Mouse (Mus musculus) natural killer cell, adult 2 months (primary cell): ENCODE measurements around the gene Phc2.

ENCODE experiments used
- DNase-seq, 2 experiments: peaks; one replicate each; pipeline ENCODE4 v3.0.0; 2022; ENCODE audit warnings: low spot score in 2 of 2

Gene Phc2

DNA sequence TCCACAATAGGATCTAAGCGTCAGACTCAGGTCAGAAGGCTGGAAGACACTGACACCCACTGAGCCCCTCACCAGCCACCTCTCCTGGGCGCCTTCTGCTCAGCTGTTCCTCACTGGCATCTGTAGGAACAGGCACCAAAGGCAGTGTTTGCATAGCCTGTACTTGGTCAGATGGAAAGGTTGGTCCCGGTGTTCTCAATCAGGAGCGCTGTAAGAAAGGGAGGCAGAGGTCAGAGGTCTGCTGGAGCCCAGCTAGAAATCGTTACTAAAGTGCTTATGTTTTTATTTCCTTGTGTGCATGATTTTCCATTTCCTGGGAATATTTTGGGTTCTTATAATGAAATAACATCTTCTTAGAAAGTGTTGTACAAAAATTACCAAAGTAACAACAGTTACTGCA, 87.4 kb downstream of the Phc2 start:
- DNase-seq, result no peak

DNA sequence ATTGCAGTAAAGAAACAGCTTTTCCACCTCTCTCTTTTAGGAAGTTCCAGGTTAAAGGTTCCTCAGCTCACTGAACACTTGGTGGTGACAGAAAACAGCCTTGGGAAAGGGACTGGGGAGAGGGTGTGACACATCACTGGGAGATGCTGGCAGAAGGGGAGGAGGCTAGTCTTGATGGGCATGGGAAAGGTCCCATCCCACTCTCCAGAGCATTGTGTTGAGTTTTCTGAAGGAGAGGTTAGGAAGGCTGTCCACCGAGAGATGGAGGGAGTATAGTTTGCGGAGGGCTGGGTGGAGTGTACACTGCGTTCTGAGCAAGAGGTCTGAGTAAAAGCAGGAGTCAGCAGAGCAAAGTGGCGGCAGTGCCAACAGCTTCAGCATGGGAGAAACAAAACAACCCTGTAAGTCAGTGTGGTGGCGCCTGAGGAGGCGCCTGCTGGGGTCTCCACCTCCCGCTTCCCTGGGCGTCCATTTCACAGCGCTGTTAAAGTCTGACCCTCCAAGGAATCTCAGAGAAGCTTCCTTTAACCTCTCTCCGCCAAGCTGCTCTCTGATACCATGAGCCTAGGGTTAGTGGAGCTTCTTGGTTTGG, 88.0 kb downstream of the Phc2 start:
- no peak for DNase-seq

DNA sequence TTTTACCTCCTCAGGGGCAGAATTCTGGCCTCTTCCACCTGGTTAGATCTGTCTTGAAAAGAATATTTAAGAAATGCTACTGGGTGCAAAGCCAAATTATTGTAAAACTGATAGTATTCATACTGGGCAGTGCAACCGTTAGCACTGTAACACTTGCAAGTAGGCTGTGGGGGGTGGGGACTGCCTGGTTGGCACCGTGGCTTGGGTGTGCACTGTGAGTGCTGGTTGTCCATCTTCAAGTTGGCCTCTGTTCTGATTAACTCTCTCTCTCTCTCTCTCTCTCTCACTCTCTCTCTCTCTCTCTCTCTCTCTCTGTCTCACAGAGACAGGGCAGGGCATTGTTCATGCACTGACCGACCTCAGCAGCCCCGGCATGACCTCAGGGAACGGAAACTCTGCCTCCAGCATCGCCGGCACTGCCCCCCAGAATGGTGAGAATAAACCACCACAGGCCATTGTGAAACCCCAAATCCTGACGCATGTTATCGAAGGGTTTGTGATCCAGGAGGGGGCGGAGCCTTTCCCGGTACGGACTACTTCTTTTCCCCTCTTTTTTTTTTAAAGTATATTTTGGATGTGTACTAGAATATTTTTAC, 88.6 kb downstream of the Phc2 start:
- no peak for DNase-seq

DNA sequence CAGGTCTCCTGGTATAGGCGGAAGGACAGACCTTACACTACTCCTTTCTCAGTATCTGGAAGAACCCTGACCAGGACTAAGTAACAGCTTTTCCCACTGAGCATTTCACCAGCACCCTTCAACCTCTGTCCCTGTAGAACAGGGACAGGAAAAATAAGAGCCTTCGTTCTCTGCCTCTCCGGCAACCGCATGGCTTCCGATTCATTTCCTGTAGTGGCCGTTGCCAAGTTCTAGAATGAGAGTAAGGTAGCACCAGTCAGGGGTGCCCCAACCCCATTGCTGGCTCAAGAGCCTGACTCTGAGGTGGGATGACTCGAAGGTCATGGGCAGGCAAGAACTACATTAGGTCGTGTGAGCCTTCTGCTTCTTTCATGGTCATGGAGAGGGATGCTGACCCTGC, 90.7 kb downstream of the Phc2 start:
- no peak for DNase-seq

DNA sequence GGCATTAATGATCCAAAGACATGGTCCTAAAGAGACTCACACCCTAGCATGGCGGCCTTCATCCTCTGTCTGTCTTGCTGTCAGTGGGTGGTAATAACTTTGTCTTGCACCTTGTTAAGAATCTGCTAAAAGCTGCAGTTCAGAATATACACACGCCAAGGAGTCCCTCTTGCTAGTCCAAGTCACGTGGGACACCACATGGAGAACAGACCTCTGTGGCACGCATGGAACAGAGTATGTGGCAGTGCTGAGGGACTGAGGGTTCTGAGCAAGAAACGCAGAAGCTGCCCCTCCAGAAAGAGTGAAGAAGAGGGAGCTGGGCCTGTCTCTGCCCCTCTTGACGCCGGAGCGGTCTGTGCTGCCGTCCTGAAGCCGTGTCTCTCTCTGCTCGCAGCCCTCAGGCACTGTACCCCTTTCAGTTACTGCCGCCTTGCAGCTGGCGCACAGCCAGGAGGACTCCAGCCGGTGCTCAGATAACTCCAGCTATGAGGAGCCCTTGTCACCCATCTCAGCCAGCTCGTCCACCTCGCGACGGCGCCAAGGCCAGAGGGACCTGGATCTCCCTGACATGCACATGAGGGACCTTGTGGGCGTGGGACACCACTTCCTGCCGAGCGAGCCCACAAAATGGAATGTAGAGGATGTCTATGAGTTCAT, 93.2 kb downstream of the Phc2 start:
- DNase-seq, result no peak

DNA sequence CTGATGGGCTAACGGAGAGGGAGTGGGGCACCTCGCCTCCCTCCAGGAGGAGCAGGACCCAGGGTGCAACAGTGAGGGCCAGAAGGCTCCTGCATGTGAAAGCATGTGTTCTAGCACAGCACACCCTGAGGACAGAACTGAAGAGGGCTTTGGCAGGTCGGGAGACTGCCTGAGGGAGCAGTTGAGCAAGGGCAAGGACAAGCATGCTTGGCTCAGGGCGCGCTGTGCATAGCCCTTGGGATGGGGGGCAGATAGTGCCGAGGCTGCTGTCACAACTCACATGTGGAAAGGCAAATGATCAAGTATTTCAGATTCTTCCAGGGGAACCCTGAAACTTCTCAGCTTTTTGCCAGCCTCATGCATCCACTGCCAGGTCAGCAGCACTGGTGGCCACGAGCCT, 93.8 kb downstream of the Phc2 start:
- DNase-seq, result no peak

DNA sequence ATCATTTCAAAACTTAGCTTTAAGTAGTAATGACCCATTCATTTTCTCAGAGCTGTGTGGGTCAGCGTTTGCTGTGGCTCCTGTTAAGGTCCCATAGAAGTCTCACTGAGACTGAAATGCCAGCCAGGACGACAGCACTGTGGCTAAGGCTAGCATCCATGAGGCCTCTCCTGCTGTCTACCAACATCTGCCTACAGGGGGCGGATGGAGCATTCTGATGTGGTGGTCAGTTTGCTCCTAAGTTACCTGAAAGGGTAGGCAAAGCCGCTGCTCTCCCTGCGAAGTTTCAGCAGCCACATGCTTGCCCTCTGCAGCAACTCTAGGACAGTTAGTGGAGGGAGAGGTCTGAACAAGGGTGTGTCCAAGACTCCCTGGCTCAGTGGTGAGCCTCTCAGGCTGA, 96.5 kb downstream of the Phc2 start:
- no peak for DNase-seq

DNA sequence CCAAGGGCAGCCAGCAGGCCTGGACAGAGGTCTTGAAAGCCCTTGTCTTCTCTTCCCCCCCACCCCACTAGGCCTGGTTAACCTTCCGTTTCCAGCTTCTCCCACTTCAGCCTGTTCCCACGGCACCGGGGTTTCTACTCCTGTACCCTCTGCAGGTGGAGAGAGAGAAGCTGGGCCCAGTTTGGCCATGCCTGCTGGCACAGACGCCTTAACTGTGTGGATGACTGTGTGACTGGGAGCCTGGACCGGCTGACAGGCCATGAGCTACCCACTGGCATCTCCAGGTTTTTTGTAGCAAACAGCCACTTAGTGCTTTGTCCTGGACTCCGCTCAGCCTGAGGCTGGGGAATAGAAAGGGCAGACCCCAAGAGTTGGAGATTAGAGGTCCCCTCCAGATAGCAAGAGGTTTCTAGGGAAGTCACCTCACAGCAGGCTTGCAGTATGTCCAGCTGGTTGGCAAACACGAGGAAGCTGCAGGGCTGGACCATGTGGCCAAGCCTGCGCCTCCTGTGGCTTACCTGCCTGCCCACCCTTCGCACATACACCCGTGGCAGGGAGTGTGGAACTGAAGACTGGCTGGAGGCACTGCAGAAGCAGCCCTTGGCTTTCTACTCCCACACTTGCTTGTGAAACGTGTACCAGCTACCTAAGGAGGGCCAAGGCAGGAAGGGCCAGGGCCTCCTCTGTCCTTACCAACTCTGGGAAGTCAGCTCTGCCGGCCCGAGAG, 97.7 kb downstream of the Phc2 start:
- no peak for DNase-seq

DNA sequence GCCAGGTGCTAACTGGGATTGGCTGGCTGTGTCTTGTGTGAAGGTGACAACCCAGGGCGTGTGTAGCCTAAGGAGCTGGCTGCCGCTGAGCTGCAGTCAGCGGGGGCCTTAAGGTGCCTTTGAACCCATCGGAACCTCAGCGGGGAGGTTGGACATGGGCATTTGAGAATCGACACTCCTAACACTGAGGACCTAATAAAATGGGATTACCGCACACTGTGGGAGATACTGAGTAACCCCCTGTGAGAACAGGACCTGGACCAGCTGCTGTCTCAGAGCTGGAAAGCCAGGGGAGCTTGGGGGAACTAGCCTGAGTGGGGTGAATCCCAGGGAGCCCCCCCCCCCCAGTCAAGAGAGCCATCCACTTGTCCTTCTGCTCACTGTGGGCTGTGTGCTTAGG, 99.1 kb downstream of the Phc2 start:
- no peak for DNase-seq

DNA sequence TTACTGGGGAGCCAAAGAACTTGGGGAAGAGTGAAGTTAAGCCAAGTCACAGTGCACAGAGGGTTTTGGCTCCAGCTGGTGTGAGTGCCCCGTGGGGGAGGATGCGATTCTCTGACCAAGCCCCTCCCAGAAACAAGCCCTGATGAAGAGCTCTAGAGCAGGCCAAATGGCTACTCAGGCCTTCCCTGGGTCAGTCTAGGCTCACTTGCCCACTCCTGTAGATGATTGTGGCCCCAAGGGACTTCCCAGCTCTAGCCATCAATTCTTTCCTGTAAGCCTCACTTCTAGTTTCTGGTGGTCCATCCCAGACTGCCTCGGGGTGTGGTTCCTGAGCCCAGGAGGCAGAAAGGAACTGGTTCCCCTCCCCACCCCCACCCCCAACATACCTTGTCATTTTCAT, 100.6 kb downstream of the Phc2 start, which contains the start of gene A3galt2:
Gene A3galt2, plus strand, starts transcription at position 301 of the 400 bp plus-strand sequence.
- DNase-seq, result no peak

DNA sequence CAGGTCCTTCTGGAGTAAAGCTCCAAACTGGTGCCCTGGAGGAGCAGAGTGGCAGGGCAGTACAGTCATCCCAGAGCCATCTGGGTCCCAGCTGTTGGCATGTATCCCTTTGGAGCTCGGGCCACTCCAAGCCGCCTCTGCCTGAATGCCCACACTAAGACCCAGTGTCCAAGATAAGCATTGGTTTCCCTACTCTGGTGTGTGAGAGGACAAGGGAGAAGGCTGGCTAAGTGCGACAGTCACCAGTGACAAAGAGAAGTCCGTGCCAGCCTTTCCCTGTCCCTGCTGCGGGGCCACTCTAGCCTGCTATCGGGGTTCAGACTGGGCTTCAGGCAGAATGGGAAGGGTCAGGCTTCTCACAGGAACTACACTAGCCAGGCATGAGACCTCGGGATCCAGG, 101.4 kb downstream of the Phc2 start:
- no peak for DNase-seq

DNA sequence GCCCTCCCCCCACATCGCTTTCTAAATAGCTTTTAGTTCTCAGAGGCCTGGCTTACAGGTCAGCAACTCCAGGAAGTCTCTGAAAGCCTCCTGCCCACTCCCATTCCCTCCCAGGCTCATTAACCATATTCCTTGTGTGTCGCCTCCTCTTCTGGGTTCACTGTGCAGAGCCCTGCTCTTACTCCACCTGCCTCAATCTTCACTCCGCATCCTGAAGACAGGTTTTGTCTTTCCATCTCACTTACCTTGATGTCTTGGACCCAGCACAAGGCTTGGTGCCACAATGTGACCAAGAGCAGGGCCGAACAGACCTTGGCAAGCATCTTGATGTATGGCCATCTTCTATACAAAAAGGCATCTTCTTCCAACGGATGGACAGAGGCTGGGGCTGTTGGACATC, 104.7 kb downstream of the Phc2 start:
- no peak for DNase-seq

DNA sequence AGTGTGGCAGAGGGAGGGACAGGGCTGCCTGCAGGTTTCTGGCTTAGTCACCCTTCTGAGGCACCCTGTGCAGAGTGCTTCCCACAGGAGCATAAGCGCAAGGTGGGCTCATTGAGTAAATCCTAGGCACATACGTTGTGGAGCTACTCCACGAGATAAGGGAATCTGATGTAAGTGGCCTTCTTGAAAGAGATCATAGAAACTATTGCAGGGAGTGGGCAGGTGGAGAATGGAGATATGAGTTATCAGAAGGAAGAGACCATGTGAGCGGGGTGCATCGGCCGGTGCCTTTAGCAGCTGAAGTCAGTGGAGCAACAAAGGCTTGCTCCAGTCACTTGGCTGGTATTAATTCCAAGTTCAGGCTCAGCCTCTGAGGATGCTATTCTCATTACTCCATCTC, 105.5 kb downstream of the Phc2 start:
- no peak for DNase-seq

DNA sequence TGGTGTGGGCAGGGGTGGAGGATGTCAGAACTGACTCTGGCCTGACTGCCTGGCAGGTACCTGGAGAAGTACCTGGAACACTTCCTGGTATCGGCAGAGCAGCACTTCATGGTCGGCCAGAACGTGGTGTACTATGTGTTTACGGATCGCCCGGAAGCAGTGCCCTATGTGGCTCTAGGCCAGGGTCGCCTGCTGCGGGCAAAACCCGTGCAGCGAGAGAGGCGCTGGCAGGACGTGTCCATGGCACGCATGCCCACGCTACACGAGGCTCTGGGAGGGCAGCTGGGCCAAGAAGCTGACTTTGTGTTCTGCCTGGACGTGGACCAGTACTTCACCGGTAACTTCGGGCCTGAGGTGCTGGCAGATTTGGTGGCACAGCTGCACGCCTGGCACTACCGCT, 112.4 kb downstream of the Phc2 start:
- no peak for DNase-seq

DNA sequence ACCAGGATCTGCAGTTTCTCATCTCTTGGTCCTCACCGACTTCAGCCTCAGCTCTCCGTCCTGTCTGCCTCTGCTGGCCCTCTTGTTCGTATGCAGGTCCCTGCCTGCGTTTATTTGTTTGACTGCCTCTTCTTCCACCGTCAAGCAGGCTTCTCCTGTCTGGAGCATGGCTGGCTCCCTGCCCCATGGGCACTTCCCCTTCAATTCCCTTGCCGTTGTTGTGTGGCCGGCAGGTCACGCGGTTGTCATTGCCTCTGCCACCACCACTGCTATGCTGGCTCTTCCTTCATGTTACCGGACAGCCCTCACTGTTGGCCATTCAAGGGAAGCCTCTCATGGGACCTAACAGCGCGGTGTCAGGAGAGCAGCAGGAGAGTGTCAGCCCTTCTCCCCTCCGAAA, 113.6 kb downstream of the Phc2 start:
- DNase-seq, result no peak

DNA sequence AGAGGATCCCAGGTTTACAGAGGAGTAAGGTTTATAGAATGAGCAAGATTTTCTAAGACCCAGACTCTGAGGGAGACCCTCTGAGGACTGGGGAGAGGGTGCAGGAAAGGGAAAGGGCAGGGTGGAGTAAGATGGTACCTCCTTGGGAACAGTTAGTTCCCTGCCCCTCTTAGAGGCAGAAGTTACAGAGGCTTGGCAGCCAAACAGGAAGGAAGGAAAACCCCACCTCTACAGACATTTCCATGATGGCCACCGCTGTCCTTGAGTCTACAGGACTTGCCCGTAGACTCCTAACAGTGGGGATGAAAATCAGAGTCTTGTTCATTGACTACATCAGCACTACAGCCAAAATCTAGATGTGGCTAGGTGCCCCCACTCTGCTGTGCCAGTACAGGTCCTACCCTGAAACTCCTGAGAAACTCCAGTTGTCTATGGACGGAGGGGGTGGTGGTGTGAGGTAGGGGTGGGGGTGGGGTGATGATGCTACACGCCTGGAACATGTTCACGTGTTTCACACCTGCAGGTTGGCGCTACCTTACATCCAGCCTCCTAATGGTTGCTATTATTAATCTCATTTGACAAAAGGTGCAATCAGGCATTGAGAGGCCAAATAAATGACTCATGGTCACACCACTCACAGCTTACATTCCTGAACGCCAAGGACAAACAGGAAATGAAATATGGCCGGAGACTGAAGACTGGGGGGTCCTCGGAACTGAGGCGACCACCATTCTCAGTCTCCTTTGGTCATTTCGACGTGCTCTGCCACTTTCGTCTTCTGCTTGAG, 115.3 kb downstream of the Phc2 start:
- DNase-seq, result no peak

DNA sequence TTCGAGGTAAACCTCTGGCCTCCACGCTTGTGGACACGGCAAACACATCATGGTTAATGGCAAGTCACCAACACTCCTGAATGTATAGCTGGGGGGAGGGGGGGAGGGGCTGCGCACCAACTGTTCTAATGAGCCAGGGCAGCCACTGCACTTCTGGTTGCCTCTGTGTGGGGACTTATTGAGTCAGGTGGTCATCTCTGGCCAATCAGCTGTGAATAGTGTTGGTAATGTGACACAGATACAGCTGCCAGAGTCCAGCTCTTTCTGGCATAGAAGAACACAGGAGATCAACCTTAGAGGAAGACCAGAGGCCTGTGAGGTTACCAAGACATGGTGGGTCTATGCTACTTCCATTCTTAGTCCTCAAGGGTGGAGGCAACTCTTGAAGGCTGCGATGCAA, 116.2 kb downstream of the Phc2 start:
- no peak for DNase-seq

DNA sequence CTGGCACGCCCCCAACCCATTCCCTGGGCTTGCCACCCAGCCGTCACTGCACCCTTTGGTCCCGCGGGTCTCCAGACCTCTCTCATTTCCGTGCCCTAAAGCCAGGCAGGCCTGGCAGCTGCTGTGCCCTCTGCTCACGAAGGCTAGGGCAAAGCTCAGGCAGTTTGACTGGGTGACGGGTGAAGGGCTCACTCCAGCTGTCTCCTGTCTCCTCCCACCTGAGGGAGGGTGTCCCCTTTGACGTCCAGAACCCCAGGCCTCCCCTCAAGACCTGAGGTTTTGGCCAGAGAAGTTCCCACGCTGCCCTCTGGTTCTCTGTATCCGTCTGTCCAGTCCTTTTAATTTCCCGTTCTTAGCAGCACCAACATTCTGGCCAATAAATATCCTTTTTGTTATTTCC, 119.3 kb downstream of the Phc2 start:
- DNase-seq, result no peak

DNA sequence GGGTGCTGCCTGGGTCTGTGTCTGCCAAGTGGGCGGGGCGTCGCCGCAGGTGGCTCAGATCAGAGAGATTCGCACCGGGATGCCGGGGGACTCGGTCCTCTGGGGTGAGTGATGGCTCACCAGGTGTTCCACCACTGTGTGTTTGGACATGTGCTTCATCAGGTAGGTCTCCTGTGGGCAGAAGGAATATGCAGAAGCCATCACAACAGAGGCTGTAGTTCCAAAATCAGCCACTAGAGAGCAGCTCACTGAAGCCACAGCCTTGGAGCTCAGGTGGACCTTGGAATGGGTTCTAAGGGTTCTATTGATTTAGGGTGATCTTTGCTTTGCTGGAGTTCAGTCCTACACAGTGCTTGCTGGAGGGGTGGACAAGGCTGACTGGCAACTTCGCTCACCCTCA, 120.0 kb downstream of the Phc2 start:
- DNase-seq, result peak; percentile 40 to 64

DNA sequence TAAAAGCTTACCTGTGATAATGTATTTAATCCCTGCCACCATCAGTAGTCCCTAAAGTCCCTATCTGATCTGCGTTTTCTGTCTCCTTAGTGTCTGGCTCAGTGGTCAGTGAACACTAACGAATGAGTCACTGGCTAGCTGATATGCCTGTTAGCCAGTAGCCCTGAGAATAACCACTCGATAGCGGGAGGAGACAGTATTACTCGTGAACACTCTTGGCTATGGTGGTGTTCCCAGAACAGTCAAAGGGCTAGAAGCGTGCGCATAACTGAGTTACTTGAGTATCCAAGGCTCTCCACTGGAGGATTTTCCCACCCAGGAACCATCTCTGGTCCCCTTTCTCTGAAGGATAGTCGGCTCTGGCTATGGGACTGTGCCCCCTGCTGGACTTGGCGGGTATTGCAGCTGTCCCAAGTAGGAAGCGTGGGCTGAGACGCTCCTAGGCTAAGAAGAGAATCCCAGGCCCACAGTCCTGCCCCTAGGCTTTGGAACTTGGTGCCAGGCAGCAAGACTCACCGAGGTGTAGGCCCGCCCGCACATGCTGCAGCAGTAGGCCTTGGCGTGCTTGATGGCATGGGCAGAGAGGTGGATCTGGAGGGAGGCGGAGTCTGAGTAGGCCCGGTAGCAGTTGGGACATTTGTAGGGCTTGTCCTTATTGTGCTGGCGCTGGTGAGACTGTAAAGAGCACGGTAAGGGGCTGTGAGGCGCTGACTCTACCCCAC, 122.2 kb downstream of the Phc2 start:
- peak; percentile 54 to 69 for DNase-seq

DNA sequence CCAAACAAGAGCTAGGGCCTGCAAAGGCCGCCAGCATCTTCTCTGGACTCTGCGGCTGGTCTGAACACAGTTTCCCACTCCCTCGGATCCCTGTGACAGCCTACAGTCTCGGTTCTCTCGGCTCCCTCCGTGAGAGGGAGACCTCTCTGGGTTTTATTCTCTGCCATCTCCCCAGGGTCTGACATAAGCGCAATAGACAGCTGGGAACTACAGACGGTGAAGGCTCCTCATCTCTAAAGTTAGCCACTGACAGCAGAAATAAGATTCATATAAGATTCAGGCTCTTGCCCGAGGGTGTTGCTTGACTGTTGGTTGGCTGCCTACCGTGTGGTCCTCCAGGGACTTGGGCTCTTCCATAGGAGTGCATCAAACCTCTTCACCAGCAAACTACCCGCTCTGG, 123.1 kb downstream of the Phc2 start:
- DNase-seq, result no peak
